Mouse (Mus musculus): ENCODE results near the gene Bex4.
A peak's percentile ranks its signal among the peaks of the same experiment; 100 is the strongest.
"Not testable (repeated sequence)": the region's sequence is repeated elsewhere in the genome, so short reads cannot be mapped to it uniquely, and the experiment has no call there.

The Bex4 gene

DNA sequence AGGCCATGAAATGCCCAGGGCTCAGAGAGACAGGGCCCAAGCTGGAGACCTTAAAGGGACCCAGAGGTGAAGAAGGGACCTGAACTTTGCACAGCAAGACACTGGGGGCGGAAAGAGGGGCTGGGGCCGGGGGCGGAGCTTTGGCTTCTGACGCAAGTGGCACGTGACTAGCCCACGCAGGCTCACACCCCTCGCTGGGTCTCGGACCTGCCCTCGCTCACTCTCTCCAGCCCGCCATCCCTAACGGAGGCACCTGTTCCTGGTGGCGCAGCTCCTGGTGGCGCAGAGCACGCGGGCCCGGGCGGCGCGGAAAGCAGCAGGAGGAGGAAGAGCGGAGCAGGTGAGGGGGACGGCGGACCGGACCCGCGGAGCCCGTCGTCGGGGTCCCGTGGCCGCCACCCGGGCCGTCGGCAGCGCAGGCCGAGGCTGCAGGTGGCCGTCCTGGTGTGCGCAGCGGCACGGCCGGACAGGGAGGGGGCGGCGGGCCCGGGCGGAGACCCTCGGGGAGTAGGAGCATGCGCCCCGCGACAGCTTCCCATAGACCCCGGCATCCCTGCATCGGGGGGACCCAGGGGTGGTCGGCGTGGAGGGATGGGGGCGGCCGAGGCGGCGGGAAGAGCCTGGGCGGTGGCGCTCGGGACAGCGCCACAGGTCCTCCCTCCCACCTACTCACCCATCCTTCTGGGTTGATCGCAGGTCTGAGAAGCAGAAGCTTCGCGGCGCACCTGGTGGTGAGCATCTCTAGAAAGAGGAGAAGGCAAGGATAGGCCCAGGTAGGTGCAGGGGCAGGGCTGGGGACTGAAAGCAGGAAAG lies at the start of gene Bex4:
Gene Bex4, plus strand, starts transcription at position 170 of the 813 bp plus-strand sequence.
- not testable (repeated sequence) for DNase-seq (ENCODE audit: low spot score in 2 of 2)

DNA sequence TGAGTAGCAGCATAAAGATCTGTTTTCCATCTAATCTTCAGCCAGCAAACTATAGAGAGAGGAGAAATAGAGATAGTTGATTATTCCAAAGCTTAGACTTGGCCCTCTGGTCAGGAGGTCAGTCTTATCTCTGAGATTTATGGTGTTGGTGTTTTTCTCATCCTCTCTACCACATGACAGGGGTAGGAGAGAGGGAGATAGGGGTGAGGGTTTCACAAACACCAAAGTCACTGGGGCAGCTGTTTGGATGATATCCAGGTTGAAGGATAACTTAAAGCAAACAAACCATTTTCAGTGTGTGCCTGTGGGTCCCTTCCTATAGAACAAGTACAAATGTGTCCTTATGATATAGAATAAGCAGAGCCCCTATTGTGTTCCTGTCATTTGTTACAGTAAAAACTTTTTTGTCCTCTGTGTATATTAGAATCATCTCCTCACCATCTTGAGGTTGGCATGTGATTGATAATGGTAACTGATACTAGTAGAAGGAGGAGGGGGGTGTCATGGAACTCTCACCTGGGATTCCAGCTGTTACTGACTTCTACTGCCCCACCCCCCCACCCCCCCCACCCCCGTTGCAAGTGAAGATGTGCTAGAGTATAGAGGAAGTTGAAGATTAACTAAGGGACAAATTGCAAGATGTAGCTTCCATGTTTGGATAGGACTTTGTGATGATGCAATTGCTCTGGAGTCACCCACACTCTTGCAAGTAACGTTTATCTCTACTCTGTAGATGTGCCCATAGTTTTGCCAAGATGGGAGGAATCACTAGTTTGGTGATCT lies 46.1 kb upstream of the Bex4 start:
- no peak for DNase-seq (ENCODE audit: low spot score in 2 of 2)

DNA sequence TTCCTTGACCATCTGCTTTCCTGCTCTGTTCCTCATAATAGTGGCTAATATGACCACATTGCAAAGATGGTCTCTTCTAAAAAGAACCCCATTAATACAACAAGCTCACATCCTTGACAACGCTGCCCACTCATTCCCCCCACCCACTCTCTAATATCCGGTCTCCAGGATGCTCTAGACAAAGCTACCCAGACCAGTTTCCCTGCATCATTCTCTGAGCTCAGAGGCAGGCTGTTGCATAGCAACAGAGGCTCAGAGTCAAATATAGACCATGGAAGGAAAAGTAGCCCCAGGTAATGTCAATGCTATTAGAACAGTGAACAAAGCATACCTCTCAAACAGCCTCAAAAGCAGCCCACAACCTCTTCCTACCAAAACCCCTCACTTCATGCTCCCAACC lies 44.4 kb upstream of the Bex4 start:
- DNase-seq (ENCODE audit: low spot score in 2 of 2) = no peak

DNA sequence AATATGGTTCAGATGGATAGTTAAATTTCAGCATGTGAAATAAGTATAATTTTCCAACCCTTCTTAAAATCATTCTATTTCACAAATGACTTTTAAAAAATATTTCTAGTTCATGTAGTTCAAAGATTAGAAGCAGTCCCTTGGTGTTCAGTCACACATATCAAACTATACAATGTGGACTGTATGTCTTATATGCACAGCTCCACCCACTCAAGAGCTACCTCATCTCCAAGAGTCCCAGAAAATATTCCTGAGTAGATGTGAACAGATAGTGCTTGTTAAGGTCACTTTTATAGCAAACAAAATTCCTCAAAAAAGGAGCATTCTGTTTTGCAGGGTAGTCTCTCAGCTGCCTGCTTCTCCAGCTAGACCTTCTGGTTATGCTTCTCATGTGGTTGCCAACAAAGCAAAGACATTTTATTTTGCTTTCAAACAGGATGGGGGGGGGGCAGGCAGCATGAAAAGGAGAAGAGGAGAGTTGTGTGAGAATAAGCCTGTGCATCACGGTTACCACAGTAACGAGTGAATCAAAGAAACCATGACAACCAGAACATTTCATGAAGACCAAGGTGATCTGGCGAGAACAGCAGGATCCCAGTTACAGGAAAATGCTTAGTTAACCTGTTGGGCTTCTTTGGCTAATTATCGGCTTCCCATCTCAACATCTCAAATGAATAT lies 34.6 kb upstream of the Bex4 start:
- no peak for DNase-seq (ENCODE audit: low spot score in 2 of 2)

DNA sequence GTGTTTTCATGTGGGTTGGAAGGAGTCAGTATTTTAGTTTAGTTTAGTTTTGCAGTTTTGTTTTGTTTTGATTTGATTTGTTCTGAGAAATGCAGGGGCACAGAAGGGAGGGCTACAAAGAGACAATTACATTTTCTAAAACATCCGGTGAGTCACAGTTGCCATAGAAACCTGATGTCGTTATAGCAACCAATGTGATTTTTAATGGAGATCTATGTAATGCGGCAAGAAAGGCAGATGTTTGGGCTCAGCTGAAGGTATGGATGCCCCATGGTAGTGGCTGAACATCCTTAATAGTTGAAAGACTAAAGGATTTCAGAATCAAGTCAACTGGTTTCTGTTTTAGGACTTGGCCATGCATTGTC lies 34.1 kb upstream of the Bex4 start:
- DNase-seq (ENCODE audit: low spot score in 2 of 2) = no peak

DNA sequence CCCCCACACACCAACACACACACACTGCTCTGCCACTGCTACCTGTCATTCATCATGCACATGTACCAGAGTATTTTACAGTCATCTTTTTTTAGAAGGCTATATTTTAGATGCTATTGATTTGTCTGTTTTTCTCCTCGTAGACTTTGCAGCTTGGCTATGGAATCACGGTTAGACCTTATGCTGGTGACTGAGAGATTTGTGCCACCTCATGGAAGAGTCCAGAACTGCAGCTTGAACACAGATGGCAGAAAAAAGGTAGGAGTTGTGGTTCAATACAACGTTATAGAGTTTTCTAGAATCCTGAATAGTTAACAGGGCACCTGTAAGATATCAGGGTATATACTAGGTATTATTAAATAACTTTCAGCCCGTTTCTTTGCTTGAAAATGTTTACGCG lies 30.9 kb upstream of the Bex4 start:
- DNase-seq (ENCODE audit: low spot score in 2 of 2) = no peak

DNA sequence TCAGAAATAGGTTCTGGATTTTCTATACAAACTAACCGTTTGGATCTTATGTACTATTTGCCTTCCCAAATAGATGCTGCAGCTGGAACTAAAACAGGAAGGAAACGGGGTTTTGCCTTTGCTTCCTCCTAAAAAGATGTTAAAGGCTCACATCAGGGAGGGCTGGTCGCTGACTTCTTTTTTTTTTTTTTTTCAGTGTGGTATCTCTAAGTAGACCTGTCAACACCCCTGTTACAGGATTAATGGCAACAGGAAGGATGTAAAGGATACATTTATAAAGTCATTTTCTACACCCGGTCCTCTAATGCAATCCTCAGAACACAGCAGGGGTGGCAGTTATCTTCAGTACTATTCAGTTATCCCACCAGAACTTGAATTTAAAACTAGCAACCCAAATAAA lies 23.8 kb upstream of the Bex4 start:
- no peak for DNase-seq (ENCODE audit: low spot score in 2 of 2)

DNA sequence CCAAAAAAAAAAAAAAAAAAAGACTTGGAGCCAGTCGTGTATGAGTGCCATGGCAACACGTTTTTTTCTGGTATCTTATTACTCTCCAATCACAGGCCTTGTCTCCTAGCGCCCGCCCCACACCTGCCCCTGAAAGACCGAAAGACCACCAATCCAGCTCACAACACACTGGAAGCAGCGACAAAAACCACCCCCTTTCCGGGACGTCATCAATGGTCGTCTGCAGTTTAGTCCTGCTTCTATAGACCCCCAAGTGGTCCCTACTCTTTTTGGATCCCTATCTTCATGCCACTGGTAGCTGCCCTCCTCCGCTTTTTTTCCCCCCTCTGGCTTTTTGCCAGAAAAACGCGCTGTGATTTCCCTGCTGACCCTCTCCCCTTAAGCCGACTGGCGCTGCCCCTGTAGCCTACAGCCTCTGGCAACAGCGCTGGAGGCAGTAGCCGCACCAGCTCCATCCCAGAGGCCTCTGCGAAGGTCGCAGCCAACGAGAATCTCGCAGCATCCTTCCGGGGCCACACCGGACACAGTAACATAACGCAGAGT lies 23.3 kb upstream of the Bex4 start:
- DNase-seq (ENCODE audit: low spot score in 2 of 2) = no peak

DNA sequence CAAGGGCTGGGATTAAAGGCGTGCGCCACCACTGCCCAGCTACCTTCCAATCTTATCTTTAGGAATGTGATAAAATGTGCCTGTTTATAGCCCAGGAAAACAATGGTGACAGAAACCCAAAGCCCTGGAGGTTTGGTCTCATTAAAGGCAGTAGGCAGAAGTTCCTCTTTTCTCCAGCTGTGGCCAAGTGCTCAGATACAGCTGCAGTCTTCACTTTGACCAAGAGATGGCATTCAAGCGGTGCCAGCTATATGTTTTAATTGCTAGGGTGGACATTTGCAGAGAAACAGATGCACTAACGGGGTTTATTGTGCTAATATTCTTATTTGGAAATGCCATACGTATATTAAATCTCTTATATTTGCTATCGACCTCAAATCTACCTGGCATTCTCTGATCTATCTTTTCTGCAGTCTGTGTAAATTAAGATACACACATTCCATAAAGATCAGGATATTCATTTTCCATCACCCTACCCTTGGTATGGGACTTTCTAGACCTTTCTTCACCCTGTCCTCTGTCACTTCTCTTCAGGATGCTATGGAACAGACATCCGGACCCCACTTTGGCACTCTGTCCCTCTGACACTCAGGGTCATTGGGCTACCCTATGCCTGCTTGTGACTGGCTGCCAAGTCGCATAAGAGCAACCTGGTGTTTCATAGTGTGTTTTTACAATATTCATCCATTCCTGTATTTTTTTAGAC lies 11.6 kb upstream of the Bex4 start:
- peak in 1 of 2 experiments; percentile 4 for DNase-seq (ENCODE audit: low spot score in 2 of 2)

DNA sequence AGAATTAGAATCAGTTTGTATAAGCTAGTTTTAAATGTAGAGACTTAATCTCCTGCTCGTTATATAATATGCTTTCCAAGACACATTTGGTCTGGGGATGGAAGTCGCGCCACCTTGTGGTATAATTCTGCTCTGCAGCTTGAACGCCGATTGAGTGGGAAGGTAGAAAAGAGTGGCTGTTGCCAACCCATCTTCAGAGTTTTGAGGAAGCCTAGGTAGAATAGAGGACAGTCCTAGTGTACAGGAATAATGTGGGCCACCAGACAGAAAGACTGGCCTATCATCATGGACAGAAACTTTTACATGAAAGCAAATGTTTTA lies 11.1 kb upstream of the Bex4 start:
- peak in 1 of 2 experiments; percentile 7 for DNase-seq (ENCODE audit: low spot score in 2 of 2)

DNA sequence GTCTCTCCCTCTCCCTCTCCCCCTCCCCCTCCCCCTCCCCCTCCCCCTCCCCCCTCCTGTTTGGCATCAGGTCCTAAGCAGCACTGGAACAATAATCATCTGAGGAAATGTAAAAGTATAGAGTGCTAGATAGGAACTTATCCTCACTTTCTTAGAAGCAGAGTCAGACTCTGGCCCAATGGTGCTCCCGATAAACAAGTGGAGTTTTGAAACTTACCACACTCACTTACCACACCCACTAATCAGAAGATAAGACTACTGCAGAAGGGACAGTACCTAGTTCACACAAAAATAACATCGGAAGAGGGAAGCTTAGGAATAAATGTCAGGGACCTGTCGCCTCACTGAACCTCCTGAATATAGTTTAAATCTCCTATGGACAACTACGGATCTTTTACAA lies 3.2 kb upstream of the Bex4 start:
- no peak for DNase-seq (ENCODE audit: low spot score in 2 of 2)

DNA sequence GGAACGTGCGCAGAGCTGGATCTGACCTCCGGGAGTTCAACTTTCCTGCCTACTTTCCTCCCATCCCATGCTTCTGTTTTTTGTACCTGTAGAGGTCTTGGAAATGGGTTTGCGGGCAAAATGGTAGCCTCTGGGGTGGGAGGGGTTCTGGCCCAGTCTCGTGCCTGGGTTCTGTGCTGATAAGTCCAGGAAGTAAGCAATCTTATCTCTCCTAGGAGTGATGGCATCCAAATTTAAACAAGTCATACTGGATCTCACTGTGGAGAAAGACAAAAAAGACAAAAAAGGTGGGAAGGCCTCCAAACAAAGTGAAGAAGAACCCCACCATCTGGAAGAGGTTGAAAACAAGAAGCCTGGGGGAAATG lies 826 bp downstream of the Bex4 start:
- not testable (repeated sequence) for DNase-seq (ENCODE audit: low spot score in 2 of 2)

DNA sequence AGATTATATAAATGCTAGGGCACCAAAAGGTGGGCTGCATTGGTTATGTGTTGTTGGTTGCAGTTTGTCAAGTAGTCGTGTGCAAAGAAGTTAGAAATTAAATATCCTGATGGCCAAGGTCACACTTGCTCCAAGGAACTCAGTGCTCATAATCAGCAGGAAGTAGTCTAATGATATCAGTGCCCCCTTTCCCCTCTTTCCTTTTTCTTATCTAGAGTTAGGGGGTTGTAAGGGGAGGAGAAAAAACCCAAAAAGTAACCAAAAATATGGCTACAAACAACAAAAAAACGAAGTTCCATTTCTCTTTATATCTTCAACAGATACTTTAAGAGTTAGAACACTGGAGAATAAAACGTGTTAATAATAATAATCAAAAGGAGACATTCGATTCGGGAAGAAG lies 2.6 kb downstream of the Bex4 start:
- DNase-seq (ENCODE audit: low spot score in 2 of 2) = no peak

DNA sequence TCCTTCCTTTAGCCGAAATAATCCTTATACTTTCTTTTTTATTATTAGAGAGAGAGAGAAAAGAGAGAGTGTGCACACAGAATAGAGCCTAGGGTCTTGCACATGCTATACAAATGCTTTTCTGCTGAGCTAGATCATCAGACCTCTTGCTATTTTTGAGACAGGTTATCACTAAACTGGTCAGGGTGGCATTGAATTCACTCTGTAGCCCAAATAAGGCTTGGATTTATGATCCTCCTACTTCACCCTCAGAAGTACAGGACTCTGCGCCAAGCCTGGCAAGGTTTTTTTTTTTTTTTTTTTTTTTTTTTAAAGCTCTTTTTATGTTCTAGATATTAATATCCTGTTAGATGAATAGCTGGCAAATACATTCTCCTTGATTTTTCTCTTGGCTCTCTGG lies 4.9 kb downstream of the Bex4 start:
- DNase-seq (ENCODE audit: low spot score in 2 of 2) = no peak

DNA sequence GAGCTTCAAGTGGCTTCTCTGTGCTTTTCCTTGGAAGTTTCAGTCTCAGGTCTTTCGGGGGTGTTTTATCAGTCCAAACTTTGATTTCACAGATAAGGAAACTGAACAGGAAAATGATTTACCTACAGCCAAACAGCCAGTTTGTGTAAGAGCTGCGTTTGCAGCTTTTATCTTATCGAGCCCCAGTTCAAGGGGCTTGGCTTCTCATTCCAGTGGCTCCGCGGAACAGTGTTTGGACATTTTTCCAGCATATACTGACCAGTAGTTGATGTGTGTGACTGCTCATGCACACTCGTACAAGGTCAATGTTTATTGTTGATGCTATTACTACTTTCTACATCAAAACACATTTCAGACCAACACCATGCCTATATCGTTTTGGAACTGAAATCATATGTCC lies 5.4 kb downstream of the Bex4 start:
- DNase-seq (ENCODE audit: low spot score in 2 of 2) = no peak

DNA sequence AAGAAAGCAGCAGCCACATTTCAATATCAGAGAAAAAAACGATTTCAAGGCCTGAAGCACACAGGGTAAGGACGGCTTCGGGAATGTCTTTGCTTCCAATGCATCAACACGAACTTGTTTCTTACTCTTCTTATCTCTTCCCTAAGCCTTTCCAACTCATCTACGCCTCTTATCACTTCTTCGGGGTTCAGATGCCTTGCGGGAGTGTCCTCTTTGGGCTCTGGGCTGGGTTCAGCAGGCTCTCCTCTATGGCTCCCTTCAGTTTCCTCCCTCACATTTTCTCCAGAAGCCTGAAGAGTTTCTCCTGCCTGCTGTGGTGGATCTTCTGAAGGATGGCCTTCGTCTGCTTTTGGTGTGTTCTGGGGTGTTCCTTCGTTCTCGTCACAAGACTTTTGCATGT lies 31.8 kb downstream of the Bex4 start:
- no peak for DNase-seq (ENCODE audit: low spot score in 2 of 2)

DNA sequence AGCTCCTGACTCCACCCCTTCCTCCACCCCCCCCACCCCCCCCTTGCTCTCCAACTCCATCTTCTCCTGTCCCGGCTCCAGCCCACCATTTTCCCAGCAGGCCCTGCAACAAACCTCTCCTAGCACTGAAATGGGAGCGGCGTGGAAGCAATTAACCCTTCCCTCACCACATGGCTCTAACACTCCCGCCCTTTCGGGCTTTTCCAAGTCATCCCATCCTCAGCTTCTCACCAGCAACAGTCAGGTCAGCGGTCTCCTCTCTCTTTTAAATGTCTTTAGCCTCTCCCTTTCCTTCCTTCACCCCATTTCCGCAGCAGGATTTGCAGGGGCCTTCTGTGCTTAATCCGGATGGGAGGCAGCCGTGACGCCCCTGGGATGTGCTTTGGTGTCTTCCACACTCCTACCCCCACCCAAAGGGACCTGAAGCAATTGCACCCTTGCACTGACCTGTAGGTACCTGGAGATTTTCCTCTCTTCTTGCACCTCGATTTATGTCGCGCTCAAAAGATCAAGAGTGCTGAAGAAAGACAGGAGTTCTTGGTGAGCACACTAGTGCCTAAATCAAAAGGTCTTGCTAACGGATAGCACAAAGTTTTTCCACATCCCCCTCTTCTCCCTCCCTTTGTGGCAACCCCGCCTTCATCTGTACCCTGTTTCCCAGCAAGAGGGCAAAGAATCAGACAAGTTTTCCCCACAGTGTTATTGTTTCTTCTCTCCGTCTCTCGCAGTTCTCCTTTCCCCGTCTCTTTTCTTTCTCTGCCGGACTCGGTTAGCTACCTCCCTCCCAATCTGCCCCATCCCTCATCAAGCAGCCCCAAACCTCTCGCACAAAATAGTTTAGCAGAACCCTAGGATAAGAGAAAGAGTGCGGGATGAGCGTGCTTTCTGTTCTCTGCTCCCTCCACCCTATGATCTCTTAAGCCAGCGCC lies 32.7 kb downstream of the Bex4 start:
- DNase-seq (ENCODE audit: low spot score in 2 of 2) = no peak

DNA sequence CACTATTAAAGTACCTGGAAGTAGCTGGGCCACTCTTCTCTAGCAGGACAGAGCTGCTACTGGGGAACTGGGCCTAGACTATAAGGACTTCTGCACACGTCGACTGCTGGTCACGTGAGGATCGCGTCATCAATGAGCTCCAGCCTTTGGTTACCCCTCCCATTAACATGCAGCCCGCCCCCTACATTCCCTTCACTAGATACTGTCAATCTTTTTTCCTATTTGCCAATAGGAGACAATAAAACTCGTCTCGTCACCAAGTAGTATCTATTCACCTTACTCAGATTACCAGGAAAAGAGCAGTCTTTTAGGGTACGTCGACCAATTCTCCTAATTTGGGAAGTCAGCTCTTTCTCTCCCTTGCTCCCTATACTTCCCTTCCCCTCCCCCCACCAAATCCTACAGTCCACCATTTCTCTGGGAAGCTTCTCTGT lies 33.3 kb downstream of the Bex4 start, which contains the start of gene Tceal8:
Gene Tceal8, minus strand, starts transcription at position 225 of the 434 bp plus-strand sequence.
- DNase-seq (ENCODE audit: low spot score in 2 of 2) = peak; percentile 20 to 24

DNA sequence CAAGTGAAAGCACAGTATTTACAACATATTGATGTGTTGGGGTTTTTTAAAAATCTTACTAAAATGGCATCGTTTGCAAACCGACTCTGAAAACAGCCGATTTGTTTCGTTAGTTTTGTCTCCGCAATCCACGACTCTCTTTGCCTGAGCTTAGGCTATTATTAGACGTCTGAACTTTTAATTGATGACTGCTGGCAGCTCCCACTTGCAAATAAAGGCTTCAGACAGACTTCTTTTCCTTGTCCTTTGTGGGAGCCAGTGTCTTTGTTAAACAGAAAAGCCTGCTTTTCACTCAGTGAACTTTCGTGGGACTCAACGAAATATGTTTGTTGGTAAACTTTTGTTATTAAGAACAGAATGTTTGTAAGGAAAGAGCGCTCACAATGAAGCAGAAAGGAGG lies 34.0 kb downstream of the Bex4 start:
- DNase-seq (ENCODE audit: low spot score in 2 of 2) = no peak

DNA sequence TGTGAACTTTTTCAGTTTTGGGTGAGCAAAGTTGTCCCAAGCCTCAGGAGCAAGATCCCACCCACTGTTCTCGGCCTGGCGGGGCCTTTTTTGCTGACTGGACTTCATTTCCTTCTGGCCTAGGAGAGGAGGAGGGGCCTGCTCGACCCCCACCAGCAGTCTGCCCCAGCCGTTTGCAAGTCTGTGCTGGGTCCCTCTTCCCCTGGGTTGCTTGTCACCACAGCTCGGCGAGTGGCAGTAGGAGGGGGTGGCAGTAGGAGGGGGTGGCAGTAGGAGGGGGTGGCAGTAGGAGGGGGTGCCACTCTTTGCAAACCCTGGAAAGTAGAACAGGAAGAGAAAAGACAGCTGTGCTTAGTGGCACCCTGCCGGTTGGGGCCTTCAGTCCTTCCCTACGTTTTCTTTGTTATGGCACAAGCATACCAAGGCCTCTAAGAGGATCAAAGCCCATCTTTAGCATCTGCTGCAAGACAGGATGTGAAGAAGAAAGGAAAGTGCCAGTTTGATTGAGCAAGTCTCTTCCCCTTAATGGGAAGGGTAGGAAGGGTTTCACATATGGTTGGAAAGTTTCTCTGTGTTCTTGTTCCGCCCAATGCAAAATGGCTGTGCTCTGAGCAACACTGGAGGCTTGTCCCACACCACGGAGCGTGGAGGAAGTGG lies 42.2 kb downstream of the Bex4 start:
- DNase-seq (ENCODE audit: low spot score in 2 of 2) = no peak

All from natural killer cell, adult 2 months (primary cell).